Mouse (Mus musculus) spleen, adult 2 months (tissue): ENCODE results near the gene Alg9. TPM values are rescaled to one million over a fixed set of nuclear protein-coding genes. Genes with fewer than 3 reads are reported as not detected.

Experiments
- DNase-seq, 2 experiments: peaks; one replicate each; pipeline versions ENCODE4 v3.0.0 to v3.0.0-alpha.2; 2012 to 2021; ENCODE audit warnings: low spot score in 2 of 2, low read depth in 1 of 2
- H3K27ac ChIP-seq: fragments of 200-500 bp; 2 replicates; pipeline ENCODE4 v1.5.1; 2012; ENCODE audit warnings: low read length, inconsistent platforms; ENCODE audit not compliant: insufficient read depth
- H3K27me3 ChIP-seq: fragments of 200-500 bp; 2 replicates; pipeline ENCODE4 v1.6.1; 2012; ENCODE audit warnings: mild to moderate bottlenecking, moderate library complexity, low read length, inconsistent platforms; ENCODE audit not compliant: control insufficient read depth, insufficient read depth
- H3K36me3 ChIP-seq: fragments of 200-500 bp; 2 replicates; pipeline ENCODE4 v1.6.1; 2012; ENCODE audit warnings: mild to moderate bottlenecking, low read length, inconsistent platforms; ENCODE audit not compliant: control insufficient read depth, insufficient read depth
- H3K4me1 ChIP-seq: fragments of 200-500 bp; 2 replicates; pipeline ENCODE4 v1.6.1; 2011; ENCODE audit warnings: inconsistent platforms; ENCODE audit not compliant: control insufficient read depth, insufficient read depth, insufficient read length
- H3K4me3 ChIP-seq: fragments of 200-500 bp; 2 replicates; pipeline ENCODE4 v1.5.1; 2011; ENCODE audit warnings: mild to moderate bottlenecking, inconsistent platforms; ENCODE audit not compliant: insufficient read depth, insufficient read length; ENCODE audit errors: extremely low read depth
- CTCF ChIP-seq: fragments of 200-500 bp; IDR thresholded peaks from 2 replicates; pipeline ENCODE4 v1.5.1; 2011; ENCODE audit warnings: mild to moderate bottlenecking, inconsistent platforms; ENCODE audit not compliant: insufficient read depth, insufficient read length, insufficient replicate concordance; ENCODE audit errors: extremely low read depth
- POLR2A ChIP-seq: fragments of 200-500 bp; IDR thresholded peaks from 2 replicates; pipeline ENCODE4 v1.6.1; 2011; ENCODE audit warnings: low read depth, low read length, inconsistent platforms
- WGBS: fragments of 180-500 bp; shearing (Covaris S2); methylation state at CpG from one replicate; pipeline ENCODE4 v1.1.7; 2018; 5-methylcytosine and 5-hydroxymethylcytosine counted together
- polyA plus RNA-seq: library from polyadenylated mRNA; depleted of rRNA; stranded (reverse); fragments of >200 nt; gene quantifications from 2 replicates; pipeline ENCODE4 v1.2.3, GENCODE M21; 2012

Gene Alg9
- polyA plus RNA-seq, 1 experiment, result 10.4 TPM

- no peak overlapping the region for H3K27ac ChIP-seq
- TF ChIP-seq CTCF, result peak; percentile 69; the same call in 1 of the 2 replicates
- TF ChIP-seq POLR2A, result no peak
These were observed 26.2 kb downstream of the Alg9 start for GRCm38 (mm10) chr9:50800985-50801384.

GRCm38 (mm10) chr9:50803055-50803671 lies 28.3 kb downstream of the Alg9 start:
- Histone ChIP-seq H3K27me3 (no peaks in the 10 kb centered on the region), H3K36me3 (peaks cover 15% of the 10 kb centered on the region), H3K4me1 (no peaks in the 10 kb centered on the region), H3K4me3 (no peak overlapping the region), H3K27ac (peak overlapping the region; percentile 59; the same call in 1 of the 2 replicates)
- TF ChIP-seq CTCF (no peak), POLR2A (no peak)
- DNase-seq, result no peak
- WGBS, result 90% methylated on average over 7 of the region's 7 CpGs

More at GRCm38 (mm10) chr9:50800985-50801384, 26.2 kb downstream of the Alg9 start:
- H3K36me3 ChIP-seq, result peaks cover 11% of the 10 kb centered on the region
- H3K4me1 ChIP-seq, result no peaks in the 10 kb centered on the region
- no peaks in the 10 kb centered on the region for H3K27me3 ChIP-seq
- no peak overlapping the region for H3K4me3 ChIP-seq
- peak; percentile 17 to 46 for DNase-seq
- 77% methylated on average over 2 of the region's 2 CpGs for WGBS

- Histone ChIP-seq H3K27me3 (no peaks in the 10 kb centered on the region), H3K4me1 (no peaks in the 10 kb centered on the region), H3K36me3 (peaks cover 21% of the 10 kb centered on the region), H3K27ac (no peak overlapping the region), H3K4me3 (no peak overlapping the region)
- no peak for DNase-seq
- WGBS, result 96% methylated on average over 6 of the region's 6 CpGs
- no peak for TF ChIP-seq POLR2A
- TF ChIP-seq CTCF, result no peak
These were observed 33.7 kb downstream of the Alg9 start for GRCm38 (mm10) chr9:50808471-50808870.

- no peak overlapping the region for H3K27ac ChIP-seq
- H3K4me3 ChIP-seq, result no peak overlapping the region
- 98% methylated on average over 13 of the region's 13 CpGs for WGBS
- TF ChIP-seq CTCF (no peak), POLR2A (no peak)
- no peaks in the 10 kb centered on the region for H3K27me3 ChIP-seq
- no peaks in the 10 kb centered on the region for H3K4me1 ChIP-seq
- H3K36me3 ChIP-seq, result peaks cover 19% of the 10 kb centered on the region
- no peak for DNase-seq
These were observed 34.3 kb downstream of the Alg9 start for GRCm38 (mm10) chr9:50809146-50809545.

- H3K27ac ChIP-seq, result no peak overlapping the region; the same call in 1 of the 2 replicates
- peaks cover 18% of the 10 kb centered on the region for H3K36me3 ChIP-seq
- no peak overlapping the region for H3K4me3 ChIP-seq
- 83% methylated on average over 7 of the region's 7 CpGs for WGBS
- no peaks in the 10 kb centered on the region for H3K4me1 ChIP-seq
- no peaks in the 10 kb centered on the region for H3K27me3 ChIP-seq
- DNase-seq, result no peak
- no peak for TF ChIP-seq POLR2A
- TF ChIP-seq CTCF, result no peak
These were observed 36.4 kb downstream of the Alg9 start for GRCm38 (mm10) chr9:50811187-50811586.

GRCm38 (mm10) chr9:50811746-50812145 lies 36.9 kb downstream of the Alg9 start:
- no peak overlapping the region for H3K4me3 ChIP-seq
- WGBS, result 80% methylated on average over 2 of the region's 2 CpGs
- DNase-seq, result no peak
- H3K36me3 ChIP-seq, result peaks cover 16% of the 10 kb centered on the region
- TF ChIP-seq POLR2A (no peak), CTCF (no peak)
- no peaks in the 10 kb centered on the region for H3K27me3 ChIP-seq
- H3K27ac ChIP-seq, result peak overlapping the region; percentile 19; the same call in 1 of the 2 replicates
- no peaks in the 10 kb centered on the region for H3K4me1 ChIP-seq

- DNase-seq, result no peak
- H3K4me3 ChIP-seq, result no peak overlapping the region
These were observed 39.0 kb downstream of the Alg9 start for GRCm38 (mm10) chr9:50813796-50814195.

More at GRCm38 (mm10) chr9:50813796-50814195, 39.0 kb downstream of the Alg9 start:
- H3K36me3 ChIP-seq, result peaks cover 10% of the 10 kb centered on the region
- no peaks in the 10 kb centered on the region for H3K4me1 ChIP-seq
- no peaks in the 10 kb centered on the region for H3K27me3 ChIP-seq
- TF ChIP-seq POLR2A, result no peak
- TF ChIP-seq CTCF, result no peak
- WGBS, result 89% methylated on average over 5 of the region's 5 CpGs
- H3K27ac ChIP-seq, result no peak overlapping the region
